Mouse (Mus musculus) liver, postnatal 0 days (tissue): ENCODE data around the gene Gatad2b.

Source experiments
- CTCF ChIP-seq: sonication (generic); IDR thresholded peaks from 2 replicates; pipeline ENCODE4 v1.5.1; 2016; ENCODE audit warnings: antibody characterized with exemption, low read depth
- EP300 ChIP-seq: IDR thresholded peaks from 2 replicates; pipeline ENCODE4 v1.6.1; 2016; ENCODE audit warnings: antibody characterized with exemption, low read depth, mild to moderate bottlenecking

DNA sequence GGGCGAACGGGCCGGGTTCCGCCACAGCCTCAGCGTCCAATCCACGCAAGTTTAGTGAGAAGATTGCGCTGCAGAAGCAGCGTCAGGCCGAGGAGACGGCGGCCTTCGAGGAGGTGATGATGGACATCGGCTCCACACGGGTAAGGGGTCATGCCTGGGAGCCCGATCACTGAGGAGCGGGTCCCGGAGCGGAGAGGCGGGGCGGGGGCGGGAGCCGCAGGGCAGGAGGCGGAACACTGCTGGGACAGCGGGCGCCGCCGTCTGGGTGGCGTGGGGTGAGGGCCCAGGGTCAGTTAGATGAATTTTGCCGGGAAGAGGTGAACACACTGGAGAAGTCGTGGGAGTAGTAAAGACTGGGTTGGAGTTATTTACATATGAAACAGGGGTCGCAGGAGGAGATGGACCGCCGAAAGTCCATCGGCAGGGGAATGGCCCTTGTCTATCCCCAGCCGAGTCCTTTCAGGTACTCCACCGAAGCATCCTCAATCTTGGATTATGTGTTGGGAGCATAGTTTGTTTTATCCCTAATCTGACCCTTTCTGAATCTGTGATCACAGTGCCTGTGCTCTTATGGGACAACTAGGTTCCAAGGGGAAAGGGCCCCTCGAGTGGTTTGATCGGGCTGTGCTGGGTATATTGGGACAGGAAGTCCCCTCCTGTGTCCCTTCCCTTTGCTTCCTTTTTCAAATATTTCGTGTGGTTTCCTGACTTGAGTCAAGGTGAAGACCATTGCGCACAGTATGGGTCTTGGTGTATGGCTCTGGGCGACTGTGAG lies 38.4 kb upstream of the Gatad2b start:
- no peak for TF ChIP-seq CTCF
- TF ChIP-seq EP300 = no peak
